Mouse (Mus musculus): ENCODE measurements around the gene Tbx10.

- TF ChIP-seq CTCF (IDR thresholded peaks at IDR 0.05; ENCODE audit: low read depth) (no peak), EP300 (optimal IDR thresholded peaks at IDR 0.05) (no peak)
These were observed 33.5 kb upstream of the Tbx10 start for GRCm38 (mm10) chr19:3959030-3959429.

Measured in stomach, postnatal 0 days (tissue).